Comparison of ENCODE assay signal across 27 mouse cellular contexts in genomic region chr7:71239207-71239606, GRCm38 (mm10).
"Had no signal": no experiment of that assay in that cellular context is flagged by ENCODE, and none has a peak within 500 bp of the region (broad histone marks: within the 10 kb centered on the region; RNA-seq: fewer than 3 reads in every experiment).

No protein-coding gene starts in this region.

- H3K9me3 ChIP-seq: heart, embryonic 10.5 days; hindbrain, embryonic 10.5 days; hindbrain, embryonic 12.5 days; intestine, embryonic 15.5 days; limb, embryonic 10.5 days; limb, embryonic 12.5 days; liver, embryonic 13.5 days; liver, embryonic 15.5 days had no signal

- H3K27me3 ChIP-seq: hindbrain, embryonic 12.5 days; intestine, embryonic 15.5 days; limb, embryonic 12.5 days; liver, embryonic 13.5 days; liver, embryonic 15.5 days had no signal

- H3K4me2 ChIP-seq: hindbrain, embryonic 12.5 days; hindbrain, embryonic 14.5 days; intestine, embryonic 15.5 days; limb, embryonic 12.5 days; liver, embryonic 11.5 days; liver, embryonic 13.5 days; liver, embryonic 15.5 days had no signal

- H3K4me1 ChIP-seq: hindbrain, embryonic 10.5 days; hindbrain, embryonic 12.5 days; liver, embryonic 13.5 days; liver, embryonic 15.5 days had no signal

- H3K36me3 ChIP-seq: heart, embryonic 10.5 days; hindbrain, embryonic 10.5 days; hindbrain, embryonic 12.5 days; intestine, embryonic 15.5 days; limb, embryonic 10.5 days; limb, embryonic 12.5 days; liver, embryonic 13.5 days; liver, embryonic 15.5 days had no signal

- H3K4me3 ChIP-seq: gastrocnemius, adult 2 months; heart, embryonic 10.5 days; hindbrain, embryonic 10.5 days; hindbrain, embryonic 12.5 days; intestine, embryonic 15.5 days; layer of hippocampus, adult 2 months; left cerebral cortex, adult 2 months; limb, embryonic 10.5 days; limb, embryonic 12.5 days; liver, embryonic 13.5 days; liver, embryonic 15.5 days had no signal

- H3K27ac ChIP-seq: gastrocnemius, adult 2 months; heart, embryonic 10.5 days; hindbrain, embryonic 10.5 days; hindbrain, embryonic 12.5 days; hindbrain, embryonic 14.5 days; intestine, embryonic 15.5 days; layer of hippocampus, adult 2 months; left cerebral cortex, adult 2 months; limb, embryonic 10.5 days; limb, embryonic 12.5 days; liver, embryonic 13.5 days; liver, embryonic 15.5 days had no signal

- ATAC-seq: forebrain, embryonic 16.5 days; hindbrain, embryonic 16.5 days; inflammation-experienced regulatory T-cells, adult 6 months; intestine, embryonic 15.5 days; intestine, postnatal 0 days had no signal

- H3K9ac ChIP-seq: hindbrain, embryonic 12.5 days; hindbrain, embryonic 14.5 days; intestine, embryonic 15.5 days; limb, embryonic 12.5 days; liver, embryonic 13.5 days; liver, embryonic 15.5 days had no signal

- DNase-seq: gastrocnemius, adult 2 months; gastrocnemius, postnatal 10 days; gastrocnemius, postnatal 25 days; heart, postnatal 10 days; heart, postnatal 36 days; kidney, adult 18-20 months; kidney, adult 8-10 months; kidney, postnatal 10 days; kidney, postnatal 25 days; kidney, postnatal 4 days; liver; liver, embryonic 13.5 days had no signal
